Mouse (Mus musculus) hindbrain, embryonic 10.5 days (tissue): ENCODE results near the gene Zfp882. TPM values are rescaled to one million over a fixed set of nuclear protein-coding genes. Genes with fewer than 3 reads are reported as not detected.
A peak's percentile ranks its signal among the peaks of the same experiment; 100 is the strongest.
"Not testable (repeated sequence)": the region's sequence is repeated elsewhere in the genome, so short reads cannot be mapped to it uniquely, and the experiment has no call there.

Experiments used
- DNase-seq: peaks from one replicate; pipeline ENCODE4 v3.0.0-alpha.2; 2017; ENCODE audit warnings: low spot score
- H3K27ac ChIP-seq: fragments of 300-500 bp; sonication (generic); 2 replicates; pipeline ENCODE4 v1.5.1; 2016; ENCODE audit warnings: mild to moderate bottlenecking, moderate library complexity
- H3K27me3 ChIP-seq: fragments of 300-500 bp; sonication (generic); 2 replicates; pipeline ENCODE4 v1.6.1; 2016; ENCODE audit warnings: mild to moderate bottlenecking; ENCODE audit not compliant: poor library complexity, insufficient read depth, severe bottlenecking
- H3K36me3 ChIP-seq: fragments of 300-500 bp; sonication (generic); 2 replicates; pipeline ENCODE4 v1.6.1; 2016; ENCODE audit warnings: mild to moderate bottlenecking, moderate library complexity
- H3K4me1 ChIP-seq: fragments of 300-500 bp; sonication (generic); replicated peaks from 2 replicates; pipeline ENCODE4 v1.6.1; 2016; ENCODE audit warnings: mild to moderate bottlenecking
- H3K4me3 ChIP-seq: fragments of 300-500 bp; sonication (generic); 2 replicates; pipeline ENCODE4 v1.5.1; 2016; ENCODE audit warnings: mild to moderate bottlenecking, moderate library complexity
- H3K9me3 ChIP-seq: fragments of 300-500 bp; sonication (generic); 2 replicates; pipeline ENCODE4 v1.6.1; 2016; ENCODE audit warnings: mild to moderate bottlenecking, moderate library complexity
- WGBS: fragments of 180-500 bp; shearing (Covaris S2); methylation state at CpG from one replicate; pipeline ENCODE4 v1.1.7; 2016; 5-methylcytosine and 5-hydroxymethylcytosine counted together
- polyA plus RNA-seq: library from polyadenylated mRNA; unstranded; fragments of >200 nt; fragmentation: Nextera tagmentation; extraction: Ambion mirVana; gene quantifications from 2 replicates; pipeline ENCODE4 v1.2.1, GENCODE M21; 2016

The Zfp882 gene
- polyA plus RNA-seq, 1 experiment from 2014 or later = 8.7 TPM

- peaks cover 15% of the 10 kb centered on the region for H3K9me3 ChIP-seq
- peaks cover 70% of the 10 kb centered on the region for H3K36me3 ChIP-seq
- H3K27me3 ChIP-seq = no peaks in the 10 kb centered on the region
- DNase-seq = no peak
- no peak overlapping the region for H3K4me3 ChIP-seq
- peaks cover 10% of the 10 kb centered on the region; the same call in 1 of the 2 replicates for H3K4me1 ChIP-seq
- H3K27ac ChIP-seq = no peak overlapping the region
Observed at GRCm38 (mm10) chr8:71927779-71928178, 19.4 kb downstream of the Zfp882 start.

DNA sequence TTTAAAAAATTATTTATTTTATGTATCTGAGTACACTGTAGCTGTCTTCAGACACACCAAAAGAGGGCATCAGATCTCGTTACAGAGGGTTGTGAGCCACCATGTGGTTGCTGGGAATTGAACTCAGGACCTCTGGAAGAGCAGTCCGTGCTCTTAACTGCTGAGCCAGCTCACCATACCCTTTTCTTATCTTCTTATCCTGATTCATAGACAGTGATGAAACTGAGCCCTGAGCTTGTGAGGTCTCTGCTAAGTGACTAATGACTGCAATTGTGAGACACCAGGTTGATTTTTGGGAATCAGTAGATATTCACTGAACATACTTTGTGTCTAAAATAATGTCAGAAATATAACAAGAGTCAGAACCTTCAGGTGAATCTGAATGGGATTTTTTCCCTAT is 29.6 kb downstream of the Zfp882 start:
- peaks cover 17% of the 10 kb centered on the region for H3K36me3 ChIP-seq
- H3K4me1 ChIP-seq, DNase-seq, H3K4me3 ChIP-seq, H3K27me3 ChIP-seq, H3K27ac ChIP-seq: not testable (repeated sequence)
- WGBS = 88% methylated on average over 2 of the region's 2 CpGs
- H3K9me3 ChIP-seq = peaks cover 15% of the 10 kb centered on the region

DNA sequence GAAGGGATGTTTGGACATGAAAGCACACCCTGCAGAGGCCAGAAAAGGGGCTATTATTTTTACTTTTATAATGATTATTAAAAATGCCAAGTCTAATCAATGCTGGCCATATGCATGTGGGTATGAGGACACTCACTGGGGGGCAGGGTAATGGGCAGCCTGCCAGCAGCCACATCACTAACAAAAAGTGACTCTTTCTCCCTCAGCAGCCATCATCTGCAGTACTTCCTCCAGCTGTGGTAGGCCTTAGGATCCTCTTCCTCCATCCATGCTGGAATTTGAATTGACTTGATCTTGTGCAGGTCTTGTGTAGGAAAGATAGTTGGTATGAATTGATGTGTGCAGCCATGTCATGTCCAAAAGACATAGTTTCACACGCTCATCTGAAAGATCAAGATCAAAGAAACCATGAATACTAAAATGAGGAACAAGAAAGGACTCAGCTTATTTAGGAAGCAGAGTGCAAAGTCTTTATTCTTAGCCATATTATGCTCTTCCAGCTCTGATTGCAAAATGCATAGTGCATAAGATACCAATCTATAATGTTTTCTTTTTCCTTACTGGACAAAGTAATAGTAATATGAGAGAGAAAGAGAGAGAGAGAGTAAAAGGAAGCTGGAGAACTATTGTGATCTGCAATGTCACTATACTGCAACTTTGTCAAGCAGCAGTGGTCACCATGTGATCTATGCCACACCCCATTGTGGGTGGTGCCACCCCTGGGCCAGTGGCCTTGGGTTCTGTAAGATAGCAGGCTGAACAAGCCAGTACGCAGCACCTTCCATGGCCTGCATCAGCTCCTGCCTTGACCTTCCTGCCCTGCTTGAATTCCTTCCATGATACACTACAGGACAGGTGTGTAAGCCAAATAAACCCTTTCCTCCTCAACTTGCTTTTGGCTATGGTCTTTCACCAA is 32.1 kb downstream of the Zfp882 start:
- WGBS = 86% methylated on average over 2 of the region's 2 CpGs
- DNase-seq = no peak

DNA sequence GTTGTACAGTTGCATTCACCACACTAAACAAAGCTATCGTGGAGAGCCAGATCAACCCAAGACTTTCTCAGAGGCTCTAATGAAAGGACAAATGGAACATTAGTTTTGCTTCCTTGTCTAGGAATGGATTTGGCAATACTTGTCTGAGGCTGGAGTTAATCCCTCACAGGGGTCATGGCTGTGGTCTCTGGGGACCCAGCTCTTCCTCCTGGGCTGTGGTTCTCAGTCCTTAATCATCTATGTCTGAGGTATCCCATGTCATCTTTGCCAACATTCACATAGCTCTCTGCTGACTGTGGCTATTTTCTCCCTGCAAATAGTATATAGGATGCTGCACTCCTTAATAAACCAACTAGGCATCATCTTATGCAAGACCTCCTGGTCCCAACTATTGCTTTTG is 33.4 kb downstream of the Zfp882 start:
- no peaks in the 10 kb centered on the region for H3K27me3 ChIP-seq
- no peaks in the 10 kb centered on the region for H3K36me3 ChIP-seq
- H3K4me1 ChIP-seq = no peaks in the 10 kb centered on the region
- 87% methylated on average over 1 of the region's 1 CpGs for WGBS
- H3K27ac ChIP-seq = no peak overlapping the region
- no peak for DNase-seq
- no peak overlapping the region for H3K4me3 ChIP-seq
- H3K9me3 ChIP-seq = no peaks in the 10 kb centered on the region

More for the DNA sequence above, 32.1 kb downstream of the Zfp882 start:
- peaks cover 2% of the 10 kb centered on the region; the same call in 1 of the 2 replicates for H3K36me3 ChIP-seq
- no peak overlapping the region for H3K4me3 ChIP-seq
- H3K4me1 ChIP-seq = no peaks in the 10 kb centered on the region
- H3K27ac ChIP-seq = no peak overlapping the region
- H3K27me3 ChIP-seq = no peaks in the 10 kb centered on the region
- H3K9me3 ChIP-seq = peaks cover 2% of the 10 kb centered on the region; the same call in 1 of the 2 replicates

- Histone ChIP-seq H3K27me3 (no peaks in the 10 kb centered on the region), H3K36me3 (peaks cover 13% of the 10 kb centered on the region), H3K27ac (no peak overlapping the region), H3K9me3 (peaks cover 4% of the 10 kb centered on the region), H3K4me1 (peaks cover 18% of the 10 kb centered on the region), H3K4me3 (no peak overlapping the region)
- no peak for DNase-seq
- 92% methylated on average over 5 of the region's 5 CpGs for WGBS
Observed at GRCm38 (mm10) chr8:71948624-71949023, 40.2 kb downstream of the Zfp882 start.

- peaks cover 34% of the 10 kb centered on the region for H3K36me3 ChIP-seq
- peaks cover 18% of the 10 kb centered on the region for H3K4me1 ChIP-seq
- DNase-seq = peak; percentile 95
- no peaks in the 10 kb centered on the region for H3K27me3 ChIP-seq
- H3K9me3 ChIP-seq = peaks cover 23% of the 10 kb centered on the region
- H3K27ac ChIP-seq = peak within 1 kb of the TSS; percentile 88
- peak within 1 kb of the TSS; percentile 66 for H3K4me3 ChIP-seq
- WGBS = 4% methylated on average over 34 of the region's 34 CpGs
Observed at GRCm38 (mm10) chr8:71950482-71951221, 42.2 kb downstream of the Zfp882 start, which contains the start of gene Zfp961. Gene Zfp961 (plus strand): TSS chr8:71951038.

DNA sequence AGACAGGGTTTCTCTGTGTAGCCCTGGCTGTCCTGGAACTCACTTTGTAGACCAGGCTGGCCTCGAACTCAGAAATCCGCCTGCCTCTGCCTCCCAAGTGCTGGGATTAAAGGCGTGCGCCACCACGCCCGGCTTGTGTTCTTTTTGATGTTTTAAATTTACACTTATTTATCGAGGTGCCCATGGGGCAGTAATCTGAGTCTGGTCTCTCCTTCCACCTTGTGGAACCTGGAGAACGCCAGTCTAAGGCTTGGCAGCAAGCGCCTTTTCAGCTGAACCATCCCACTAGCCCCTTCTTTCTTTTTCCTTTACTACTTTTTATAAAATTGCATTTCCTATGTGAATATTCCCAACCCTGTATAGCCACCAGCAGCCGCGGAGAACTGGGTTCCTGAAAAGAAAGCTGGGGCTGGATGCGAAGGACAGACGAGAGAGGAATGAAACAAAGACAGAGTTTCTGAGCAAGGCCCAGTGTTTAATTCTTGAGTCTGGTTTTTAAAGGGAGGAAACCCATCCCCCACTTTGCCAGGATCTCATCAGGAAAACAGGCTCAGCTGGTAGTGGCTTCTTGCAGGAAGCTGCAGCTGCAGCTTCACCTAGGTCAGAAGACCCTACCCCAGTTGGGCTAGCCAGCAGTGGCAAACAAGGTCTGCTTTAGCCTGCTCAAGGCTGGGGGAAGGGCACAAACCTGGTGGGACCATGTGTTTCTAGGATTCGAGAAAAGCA is 43.2 kb downstream of the Zfp882 start:
- peak overlapping the region; percentile 66 for H3K4me3 ChIP-seq
- no peaks in the 10 kb centered on the region for H3K27me3 ChIP-seq
- DNase-seq = peak; percentile 13
- H3K36me3 ChIP-seq = peaks cover 38% of the 10 kb centered on the region
- 46% methylated on average over 14 of the region's 14 CpGs for WGBS
- H3K9me3 ChIP-seq = peaks cover 32% of the 10 kb centered on the region
- peak overlapping the region; percentile 88 for H3K27ac ChIP-seq
- peaks cover 18% of the 10 kb centered on the region for H3K4me1 ChIP-seq

GRCm38 (mm10) chr8:71952489-71952888 is 44.1 kb downstream of the Zfp882 start:
- Histone ChIP-seq H3K36me3 (peaks cover 38% of the 10 kb centered on the region), H3K27ac (no peak overlapping the region), H3K9me3 (peaks cover 35% of the 10 kb centered on the region), H3K4me3 (peak overlapping the region; percentile 66; the same call in 1 of the 2 replicates), H3K4me1 (peaks cover 18% of the 10 kb centered on the region), H3K27me3 (no peaks in the 10 kb centered on the region)
- 96% methylated on average over 1 of the region's 1 CpGs for WGBS
- DNase-seq = no peak

DNA sequence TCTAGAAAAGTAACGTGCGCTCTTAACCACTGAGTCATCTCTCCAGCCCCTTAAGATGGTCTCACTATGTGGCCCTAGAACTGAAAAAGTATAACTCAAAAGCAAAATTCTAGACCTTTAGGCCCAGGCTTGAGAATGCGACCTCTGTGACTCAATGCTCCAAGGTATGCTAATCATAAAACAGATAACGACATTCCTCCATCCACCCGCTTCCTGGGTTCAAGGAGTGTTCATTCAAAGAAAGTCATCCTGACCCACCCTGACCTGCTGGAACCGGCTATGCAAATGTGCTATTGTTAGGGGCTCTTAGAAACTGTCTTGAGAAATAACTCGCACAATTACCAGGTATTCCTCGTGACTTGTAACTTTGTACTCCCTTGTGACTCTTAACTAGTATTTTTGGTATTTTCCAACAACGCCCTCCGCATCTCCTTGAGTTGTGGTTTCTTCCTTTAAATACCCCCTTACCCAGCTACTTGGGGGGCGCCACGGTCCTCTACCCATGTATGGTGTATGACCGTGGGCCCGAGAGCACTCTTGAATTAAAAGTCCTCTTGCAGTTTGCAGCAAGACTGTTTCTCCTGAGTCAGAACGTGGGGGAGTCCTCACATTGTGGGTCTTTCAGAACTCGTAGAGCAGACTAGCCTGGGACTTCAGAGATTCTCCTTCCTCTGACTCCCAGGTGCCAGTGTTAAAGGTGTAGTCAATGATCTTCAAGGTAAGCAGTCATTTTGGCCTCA is 44.7 kb downstream of the Zfp882 start:
- not testable (repeated sequence) for H3K27ac ChIP-seq, H3K4me3 ChIP-seq, DNase-seq, H3K27me3 ChIP-seq
- Histone ChIP-seq H3K4me1 (peaks cover 18% of the 10 kb centered on the region), H3K36me3 (peaks cover 41% of the 10 kb centered on the region), H3K9me3 (peaks cover 39% of the 10 kb centered on the region)
- 96% methylated on average over 16 of the region's 16 CpGs for WGBS

DNA sequence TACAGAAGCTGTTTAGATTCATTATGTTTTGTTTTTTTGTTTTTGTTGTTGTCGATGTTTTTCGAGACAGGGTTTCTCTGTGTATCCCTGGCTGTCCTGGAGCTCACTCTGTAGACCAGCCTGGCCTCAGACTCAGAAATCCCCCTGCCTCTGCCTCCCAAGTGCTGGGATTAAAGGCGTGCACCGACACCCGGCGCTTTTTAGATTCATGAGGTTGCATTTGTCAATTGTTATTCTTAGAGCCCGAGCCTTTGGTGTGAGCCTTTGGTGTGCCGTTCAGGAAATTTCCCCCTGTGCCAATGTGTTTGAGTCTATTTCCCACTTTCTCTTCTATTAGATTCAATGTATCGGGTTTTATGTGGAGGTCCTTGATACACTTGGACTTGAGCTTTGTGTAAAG is 46.3 kb downstream of the Zfp882 start:
- Histone ChIP-seq H3K36me3 (peaks cover 49% of the 10 kb centered on the region), H3K4me3 (no peak overlapping the region), H3K4me1 (peaks cover 18% of the 10 kb centered on the region), H3K27me3 (no peaks in the 10 kb centered on the region), H3K9me3 (peaks cover 41% of the 10 kb centered on the region), H3K27ac (no peak overlapping the region)
- DNase-seq = no peak
- WGBS = 98% methylated on average over 9 of the region's 9 CpGs

DNA sequence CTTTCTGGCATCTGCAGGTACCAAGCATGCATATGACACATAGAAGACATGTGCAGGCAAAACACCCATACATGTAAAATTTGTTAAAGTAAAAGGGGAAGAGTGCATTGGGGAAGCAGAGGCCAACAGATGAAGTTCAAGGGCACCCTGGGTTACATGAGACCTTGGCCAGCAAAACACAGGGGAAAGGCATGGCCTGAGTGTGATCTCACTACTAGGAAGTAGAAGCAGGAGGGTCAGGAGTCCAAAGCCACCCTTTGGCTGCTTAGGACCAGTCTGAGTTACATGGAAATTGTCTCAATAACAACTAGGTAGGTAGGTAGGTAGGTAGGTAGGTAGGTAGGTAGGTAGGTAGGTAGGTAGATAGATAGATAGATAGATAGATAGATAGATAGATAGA is 52.1 kb downstream of the Zfp882 start:
- Histone ChIP-seq H3K4me3 (no peak overlapping the region), H3K36me3 (peaks cover 63% of the 10 kb centered on the region), H3K4me1 (no peaks in the 10 kb centered on the region), H3K9me3 (peaks cover 28% of the 10 kb centered on the region), H3K27me3 (no peaks in the 10 kb centered on the region), H3K27ac (no peak overlapping the region)
- no peak for DNase-seq

DNA sequence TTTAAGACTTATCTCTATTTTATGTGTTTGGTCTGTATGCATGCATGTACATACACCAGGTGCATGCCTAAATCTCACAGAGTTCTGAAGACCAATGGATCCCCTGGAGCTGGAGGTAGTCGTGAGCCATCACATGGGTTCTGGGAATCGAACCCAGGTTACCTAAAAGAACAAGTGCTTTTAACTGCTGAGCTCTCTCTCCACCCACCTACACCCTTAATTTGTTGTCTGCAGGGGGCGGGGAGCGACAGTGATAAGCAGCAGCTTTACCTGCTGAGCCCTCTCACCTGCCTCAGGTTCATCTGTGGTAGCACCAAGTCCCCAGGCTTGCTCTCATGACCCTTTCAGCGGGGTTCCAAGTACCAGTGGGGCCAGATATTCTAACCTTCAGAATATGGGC is 53.4 kb downstream of the Zfp882 start:
- Histone ChIP-seq H3K4me3 (no peak overlapping the region), H3K27me3 (no peaks in the 10 kb centered on the region), H3K9me3 (peaks cover 27% of the 10 kb centered on the region), H3K36me3 (peaks cover 70% of the 10 kb centered on the region), H3K4me1 (no peaks in the 10 kb centered on the region), H3K27ac (no peak overlapping the region)
- no peak for DNase-seq
- WGBS = 92% methylated on average over 5 of the region's 5 CpGs
